Mouse (Mus musculus): ENCODE measurements at regions not wholly inside any gene's neighbourhood (a gene's known extent, or its start where the extent isn't known, plus 50 kb on each side); places are given as distances from the start of the nearest gene placed in this dataset.

DNA sequence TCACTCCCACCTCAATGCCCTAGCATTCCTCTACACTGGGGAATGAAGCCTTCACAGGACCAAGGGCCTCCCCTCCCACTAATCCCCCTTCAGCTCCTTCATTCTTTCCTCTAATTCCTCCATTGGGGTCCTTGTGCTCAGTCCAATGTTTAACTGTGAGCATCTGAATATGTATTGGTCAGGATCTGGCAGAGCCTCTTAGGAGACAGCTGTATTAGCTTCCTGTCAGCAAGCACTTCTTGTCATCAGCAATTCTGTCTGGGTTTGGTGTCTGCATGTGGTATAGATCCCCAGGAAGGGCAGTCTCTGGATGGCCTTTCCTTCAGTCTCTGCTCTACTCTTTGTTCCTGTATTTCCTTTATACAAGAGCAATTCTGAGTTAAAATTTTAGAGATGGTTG lies 426.8 kb upstream of the 2610001J05Rik start:
- H3K4me1 ChIP-seq (ENCODE audit: control insufficient read depth, insufficient read depth, low read length) = no peaks in the 10 kb centered on the region
- no peak overlapping the region for H3K27ac ChIP-seq (ENCODE audit: low read depth, low read length)
- H3K4me2 ChIP-seq (replicated peaks; ENCODE audit: low read depth, low read length) = no peak overlapping the region
- no peak for ATAC-seq (ENCODE audit: low FRiP score, low TSS enrichment)
- H3K4me3 ChIP-seq (ENCODE audit: low read length) = no peak overlapping the region
- H3K9ac ChIP-seq (ENCODE audit: low read depth, low read length) = no peak overlapping the region
- no peaks in the 10 kb centered on the region for H3K9me3 ChIP-seq (ENCODE audit: control insufficient read depth, low read length)
- no peaks in the 10 kb centered on the region for H3K27me3 ChIP-seq (ENCODE audit: control insufficient read depth, insufficient read depth, low read length)
- H3K36me3 ChIP-seq (ENCODE audit: control insufficient read depth, insufficient read depth, low read length) = no peaks in the 10 kb centered on the region

DNA sequence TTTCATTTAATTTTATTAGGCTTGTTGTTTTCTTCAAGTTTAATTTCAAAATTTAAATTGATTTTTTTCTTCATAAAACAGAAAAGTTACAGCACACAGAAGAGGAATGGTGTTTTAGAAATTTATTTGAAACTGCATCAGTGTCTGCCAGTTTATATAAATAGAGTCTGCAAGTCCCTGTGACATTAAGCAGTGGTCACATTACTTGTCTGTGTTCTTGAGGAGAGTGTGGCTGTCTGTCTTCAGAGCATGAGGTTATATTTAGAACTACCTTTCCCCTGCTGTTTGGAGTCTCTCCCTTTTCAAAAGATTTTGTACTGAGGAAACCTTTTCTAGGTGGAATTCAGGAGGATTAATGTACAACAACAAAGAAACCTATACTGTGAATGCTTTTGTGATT lies 426.1 kb upstream of the 2610001J05Rik start:
- Histone ChIP-seq H3K9me3 (ENCODE audit: control insufficient read depth, low read length) (no peaks in the 10 kb centered on the region), H3K4me1 (ENCODE audit: control insufficient read depth, insufficient read depth, low read length) (no peaks in the 10 kb centered on the region), H3K4me3 (ENCODE audit: low read length) (no peak overlapping the region), H3K4me2 (replicated peaks; ENCODE audit: low read depth, low read length) (no peak overlapping the region), H3K9ac (ENCODE audit: low read depth, low read length) (no peak overlapping the region), H3K36me3 (ENCODE audit: control insufficient read depth, insufficient read depth, low read length) (no peaks in the 10 kb centered on the region), H3K27me3 (ENCODE audit: control insufficient read depth, insufficient read depth, low read length) (no peaks in the 10 kb centered on the region), H3K27ac (ENCODE audit: low read depth, low read length) (no peak overlapping the region)
- ATAC-seq (ENCODE audit: low FRiP score, low TSS enrichment) = no peak

DNA sequence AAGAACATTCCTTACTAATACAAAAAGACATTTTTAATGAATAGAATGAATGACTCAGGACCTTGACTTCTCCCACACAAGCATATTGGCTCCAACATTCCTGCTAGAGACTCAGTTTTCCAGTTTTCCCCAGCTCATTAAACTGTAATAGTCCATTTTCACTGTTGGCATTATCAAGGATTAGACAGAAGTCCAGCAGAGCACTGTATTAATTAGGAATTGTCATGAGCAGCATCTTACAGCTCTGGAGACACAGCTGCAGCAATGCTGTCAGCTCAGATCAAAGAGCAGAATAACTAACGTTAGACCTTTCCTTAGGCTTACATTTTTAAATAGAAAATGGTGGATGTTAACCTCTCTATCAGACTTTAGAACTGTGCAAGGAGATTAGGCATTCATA lies 419.5 kb upstream of the 2610001J05Rik start:
- Histone ChIP-seq H3K9ac (ENCODE audit: low read depth, low read length) (no peak overlapping the region), H3K9me3 (ENCODE audit: control insufficient read depth, low read length) (no peaks in the 10 kb centered on the region), H3K27me3 (ENCODE audit: control insufficient read depth, insufficient read depth, low read length) (no peaks in the 10 kb centered on the region), H3K4me3 (ENCODE audit: low read length) (no peak overlapping the region), H3K4me1 (ENCODE audit: control insufficient read depth, insufficient read depth, low read length) (no peaks in the 10 kb centered on the region), H3K36me3 (ENCODE audit: control insufficient read depth, insufficient read depth, low read length) (no peaks in the 10 kb centered on the region), H3K4me2 (replicated peaks; ENCODE audit: low read depth, low read length) (no peak overlapping the region), H3K27ac (ENCODE audit: low read depth, low read length) (no peak overlapping the region)
- no peak for ATAC-seq (ENCODE audit: low FRiP score, low TSS enrichment)
- WGBS = 69% methylated on average over 1 of the region's 1 CpGs

DNA sequence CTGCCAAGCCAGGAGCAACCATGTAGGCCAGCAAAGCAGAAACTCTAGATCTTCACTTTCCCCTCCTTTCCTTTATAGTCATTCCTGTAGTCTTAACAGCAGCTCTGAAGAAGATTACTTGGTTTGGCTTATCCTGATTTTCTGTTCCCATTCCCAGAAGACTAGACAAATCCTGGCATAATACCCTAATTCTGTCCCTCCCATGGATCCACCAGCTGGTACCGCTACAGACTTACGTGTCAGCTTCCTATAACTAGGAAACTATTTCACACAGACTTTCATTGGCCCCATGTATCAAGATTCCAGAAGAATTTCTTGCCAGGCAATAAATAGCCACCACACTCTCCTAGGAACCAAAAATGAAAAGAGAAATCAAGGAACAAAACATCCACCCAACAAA lies 410.2 kb upstream of the 2610001J05Rik start:
- H3K9ac ChIP-seq (ENCODE audit: low read depth, low read length) = no peak overlapping the region
- no peak overlapping the region for H3K4me2 ChIP-seq (replicated peaks; ENCODE audit: low read depth, low read length)
- no peaks in the 10 kb centered on the region for H3K9me3 ChIP-seq (ENCODE audit: control insufficient read depth, low read length)
- no peaks in the 10 kb centered on the region for H3K36me3 ChIP-seq (ENCODE audit: control insufficient read depth, insufficient read depth, low read length)
- no peaks in the 10 kb centered on the region for H3K4me1 ChIP-seq (ENCODE audit: control insufficient read depth, insufficient read depth, low read length)
- ATAC-seq (ENCODE audit: low FRiP score, low TSS enrichment) = no peak
- no peaks in the 10 kb centered on the region for H3K27me3 ChIP-seq (ENCODE audit: control insufficient read depth, insufficient read depth, low read length)
- H3K27ac ChIP-seq (ENCODE audit: low read depth, low read length) = no peak overlapping the region
- WGBS = 100% methylated on average over 2 of the region's 2 CpGs
- no peak overlapping the region for H3K4me3 ChIP-seq (ENCODE audit: low read length)

DNA sequence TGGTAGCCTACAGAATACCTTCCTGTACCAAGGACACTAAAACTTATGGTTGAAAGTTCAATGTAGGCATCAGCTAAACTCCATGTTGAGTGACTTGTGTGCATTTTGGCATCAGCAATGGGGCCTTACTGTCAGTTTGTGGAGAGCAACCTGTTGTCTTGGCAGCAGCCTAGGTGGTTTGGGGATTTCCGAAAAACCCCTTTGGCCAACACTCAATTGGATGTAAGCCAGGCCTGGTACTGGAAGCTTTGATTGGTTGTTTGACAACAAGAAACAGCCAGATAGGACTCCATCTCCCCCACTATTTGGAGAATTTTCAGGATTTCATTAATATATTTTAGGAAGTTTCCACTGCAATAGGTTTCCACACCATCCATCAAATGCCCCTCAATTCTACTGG lies 390.6 kb upstream of the 2610001J05Rik start:
- no peak overlapping the region for H3K9ac ChIP-seq (ENCODE audit: low read depth, low read length)
- WGBS = 94% methylated on average over 1 of the region's 1 CpGs
- H3K27ac ChIP-seq (ENCODE audit: low read depth, low read length) = no peak overlapping the region
- no peaks in the 10 kb centered on the region for H3K4me1 ChIP-seq (ENCODE audit: control insufficient read depth, insufficient read depth, low read length)
- no peaks in the 10 kb centered on the region for H3K36me3 ChIP-seq (ENCODE audit: control insufficient read depth, insufficient read depth, low read length)
- no peaks in the 10 kb centered on the region for H3K9me3 ChIP-seq (ENCODE audit: control insufficient read depth, low read length)
- ATAC-seq (ENCODE audit: low FRiP score, low TSS enrichment) = no peak
- H3K4me2 ChIP-seq (replicated peaks; ENCODE audit: low read depth, low read length) = no peak overlapping the region
- H3K27me3 ChIP-seq (ENCODE audit: control insufficient read depth, insufficient read depth, low read length) = no peaks in the 10 kb centered on the region
- no peak overlapping the region for H3K4me3 ChIP-seq (ENCODE audit: low read length)

DNA sequence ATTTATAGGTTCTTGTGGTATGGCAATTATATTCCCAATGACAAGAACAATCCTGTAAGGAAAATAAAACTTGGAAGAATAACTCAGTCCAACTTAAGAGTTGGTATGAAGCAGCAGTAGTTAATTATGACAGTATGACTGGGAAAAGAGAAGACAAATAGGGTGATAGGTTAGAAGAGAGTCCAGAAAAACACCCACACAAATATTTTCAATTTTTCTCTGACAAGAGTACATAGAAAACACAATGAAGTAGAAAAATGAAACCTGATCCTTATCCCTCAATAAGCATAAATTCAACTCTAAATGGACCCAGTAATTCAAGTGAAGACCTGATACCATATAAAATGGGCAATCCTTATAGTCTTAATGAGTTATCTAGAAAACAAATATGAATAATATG lies 369.0 kb upstream of the 2610001J05Rik start:
- no peaks in the 10 kb centered on the region for H3K4me1 ChIP-seq (ENCODE audit: control insufficient read depth, insufficient read depth, low read length)
- no peak for ATAC-seq (ENCODE audit: low FRiP score, low TSS enrichment)
- H3K27ac ChIP-seq (ENCODE audit: low read depth, low read length) = no peak overlapping the region
- H3K4me3 ChIP-seq (ENCODE audit: low read length) = no peak overlapping the region
- H3K36me3 ChIP-seq (ENCODE audit: control insufficient read depth, insufficient read depth, low read length) = no peaks in the 10 kb centered on the region
- no peaks in the 10 kb centered on the region for H3K9me3 ChIP-seq (ENCODE audit: control insufficient read depth, low read length)
- no peak overlapping the region for H3K9ac ChIP-seq (ENCODE audit: low read depth, low read length)
- no peak overlapping the region for H3K4me2 ChIP-seq (replicated peaks; ENCODE audit: low read depth, low read length)
- no peaks in the 10 kb centered on the region for H3K27me3 ChIP-seq (ENCODE audit: control insufficient read depth, insufficient read depth, low read length)

DNA sequence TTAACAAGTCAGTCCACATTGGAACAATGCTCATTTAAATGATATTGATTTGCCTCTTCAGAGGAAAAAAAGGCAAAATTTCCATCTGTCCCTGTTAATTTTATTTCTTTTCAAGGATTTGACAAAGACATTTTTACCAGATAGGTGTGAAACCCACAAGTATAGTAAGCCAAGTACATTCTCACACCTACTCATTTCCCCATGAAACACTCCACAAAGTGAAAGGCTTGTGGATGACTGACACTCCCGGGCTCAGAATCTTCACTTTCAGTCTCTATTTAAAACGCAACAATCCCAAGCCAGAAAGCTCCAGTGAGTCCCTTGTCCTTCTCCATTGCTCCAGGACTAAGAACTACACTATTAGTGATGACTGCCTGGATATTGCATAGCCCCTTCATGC lies 367.8 kb upstream of the 2610001J05Rik start:
- Histone ChIP-seq H3K4me1 (ENCODE audit: control insufficient read depth, insufficient read depth, low read length) (no peaks in the 10 kb centered on the region), H3K4me3 (ENCODE audit: low read length) (no peak overlapping the region), H3K9ac (ENCODE audit: low read depth, low read length) (no peak overlapping the region), H3K27ac (ENCODE audit: low read depth, low read length) (no peak overlapping the region), H3K36me3 (ENCODE audit: control insufficient read depth, insufficient read depth, low read length) (no peaks in the 10 kb centered on the region), H3K9me3 (ENCODE audit: control insufficient read depth, low read length) (no peaks in the 10 kb centered on the region), H3K4me2 (replicated peaks; ENCODE audit: low read depth, low read length) (no peak overlapping the region), H3K27me3 (ENCODE audit: control insufficient read depth, insufficient read depth, low read length) (no peaks in the 10 kb centered on the region)
- ATAC-seq (ENCODE audit: low FRiP score, low TSS enrichment) = no peak
- 78% methylated on average over 2 of the region's 2 CpGs for WGBS

DNA sequence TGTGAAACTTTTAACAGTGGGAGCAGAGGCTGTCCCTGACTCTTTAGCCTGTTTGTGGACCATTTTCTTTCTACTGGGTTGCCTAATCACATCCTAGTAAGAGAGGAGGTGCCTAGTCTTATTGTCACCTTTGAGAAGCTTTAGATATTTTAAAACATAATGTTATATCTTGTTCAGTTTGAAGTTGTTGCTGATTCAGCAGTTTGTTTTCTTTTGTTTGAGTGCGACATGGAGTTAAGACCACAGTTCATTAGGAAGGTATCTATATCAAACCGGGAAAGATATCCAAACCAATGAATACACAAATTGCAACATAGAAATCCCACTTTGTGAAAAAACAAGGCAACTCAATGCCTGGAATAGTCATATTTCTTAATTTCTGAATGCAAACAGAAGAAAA lies 359.5 kb upstream of the 2610001J05Rik start:
- H3K4me1 ChIP-seq (ENCODE audit: control insufficient read depth, insufficient read depth, low read length) = no peaks in the 10 kb centered on the region
- H3K36me3 ChIP-seq (ENCODE audit: control insufficient read depth, insufficient read depth, low read length) = no peaks in the 10 kb centered on the region
- WGBS = 93% methylated on average over 2 of the region's 2 CpGs
- no peaks in the 10 kb centered on the region for H3K27me3 ChIP-seq (ENCODE audit: control insufficient read depth, insufficient read depth, low read length)
- H3K4me2 ChIP-seq (replicated peaks; ENCODE audit: low read depth, low read length) = no peak overlapping the region
- H3K27ac ChIP-seq (ENCODE audit: low read depth, low read length) = no peak overlapping the region
- no peak overlapping the region for H3K9ac ChIP-seq (ENCODE audit: low read depth, low read length)
- H3K9me3 ChIP-seq (ENCODE audit: control insufficient read depth, low read length) = no peaks in the 10 kb centered on the region
- no peak for ATAC-seq (ENCODE audit: low FRiP score, low TSS enrichment)
- no peak overlapping the region for H3K4me3 ChIP-seq (ENCODE audit: low read length)

DNA sequence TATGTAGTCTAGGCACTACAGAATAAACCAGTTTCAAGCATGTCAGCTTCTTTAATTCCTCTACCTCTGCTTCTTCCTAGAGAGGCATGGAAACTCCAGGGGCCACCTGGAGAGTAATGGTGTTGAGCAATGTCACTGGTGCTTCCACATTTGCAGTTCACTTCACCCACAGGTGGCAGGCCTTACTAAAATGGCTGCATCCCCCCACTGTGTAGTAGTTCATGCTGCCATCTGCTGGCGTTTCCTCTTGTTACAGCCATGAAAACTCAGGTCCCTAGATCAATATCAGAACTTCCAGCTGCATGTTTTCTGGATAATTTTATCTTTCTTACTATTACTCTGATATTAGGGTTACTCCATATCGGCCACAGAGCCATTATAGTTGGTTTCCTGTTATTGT lies 336.2 kb upstream of the 2610001J05Rik start:
- Histone ChIP-seq H3K27me3 (ENCODE audit: control insufficient read depth, insufficient read depth, low read length) (no peaks in the 10 kb centered on the region), H3K4me1 (ENCODE audit: control insufficient read depth, insufficient read depth, low read length) (no peaks in the 10 kb centered on the region), H3K9me3 (ENCODE audit: control insufficient read depth, low read length) (no peaks in the 10 kb centered on the region), H3K4me2 (replicated peaks; ENCODE audit: low read depth, low read length) (no peak overlapping the region), H3K27ac (ENCODE audit: low read depth, low read length) (no peak overlapping the region), H3K36me3 (ENCODE audit: control insufficient read depth, insufficient read depth, low read length) (no peaks in the 10 kb centered on the region), H3K4me3 (ENCODE audit: low read length) (no peak overlapping the region), H3K9ac (ENCODE audit: low read depth, low read length) (no peak overlapping the region)
- peak; percentile 66; the same call in 1 of the 2 replicates for ATAC-seq (ENCODE audit: low FRiP score, low TSS enrichment)
- WGBS = 11% methylated on average over 2 of the region's 2 CpGs

DNA sequence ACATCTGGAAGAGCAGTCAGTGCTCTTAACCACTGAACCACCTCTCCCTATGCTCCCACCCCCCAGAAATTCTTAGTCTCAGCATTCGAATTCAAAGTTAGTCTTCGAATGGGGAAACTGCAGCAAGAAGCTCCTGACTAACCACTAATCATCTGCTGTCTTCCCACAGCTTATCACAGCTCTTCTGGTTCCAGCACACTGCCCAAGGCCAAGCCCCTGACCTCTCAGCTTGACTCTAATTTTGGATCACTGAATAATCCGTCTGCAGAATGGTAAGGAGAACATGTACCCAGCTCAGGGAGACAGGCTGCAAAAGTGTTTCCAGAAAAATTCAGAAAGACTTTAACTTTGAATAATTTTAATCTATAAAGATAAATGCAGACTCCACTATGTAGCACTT lies 325.8 kb upstream of the 2610001J05Rik start:
- Histone ChIP-seq H3K36me3 (ENCODE audit: control insufficient read depth, insufficient read depth, low read length) (no peaks in the 10 kb centered on the region), H3K27me3 (ENCODE audit: control insufficient read depth, insufficient read depth, low read length) (no peaks in the 10 kb centered on the region), H3K4me1 (ENCODE audit: control insufficient read depth, insufficient read depth, low read length) (no peaks in the 10 kb centered on the region), H3K9ac (ENCODE audit: low read depth, low read length) (no peak overlapping the region), H3K4me3 (ENCODE audit: low read length) (no peak overlapping the region), H3K9me3 (ENCODE audit: control insufficient read depth, low read length) (no peaks in the 10 kb centered on the region), H3K4me2 (replicated peaks; ENCODE audit: low read depth, low read length) (no peak overlapping the region), H3K27ac (ENCODE audit: low read depth, low read length) (no peak overlapping the region)
- WGBS = 67% methylated on average over 3 of the region's 3 CpGs
- ATAC-seq (ENCODE audit: low FRiP score, low TSS enrichment) = no peak

All from kidney, embryonic 14.5 days (tissue).